ENCODE assay signal across 15 mouse cellular contexts in the genomic region with DNA sequence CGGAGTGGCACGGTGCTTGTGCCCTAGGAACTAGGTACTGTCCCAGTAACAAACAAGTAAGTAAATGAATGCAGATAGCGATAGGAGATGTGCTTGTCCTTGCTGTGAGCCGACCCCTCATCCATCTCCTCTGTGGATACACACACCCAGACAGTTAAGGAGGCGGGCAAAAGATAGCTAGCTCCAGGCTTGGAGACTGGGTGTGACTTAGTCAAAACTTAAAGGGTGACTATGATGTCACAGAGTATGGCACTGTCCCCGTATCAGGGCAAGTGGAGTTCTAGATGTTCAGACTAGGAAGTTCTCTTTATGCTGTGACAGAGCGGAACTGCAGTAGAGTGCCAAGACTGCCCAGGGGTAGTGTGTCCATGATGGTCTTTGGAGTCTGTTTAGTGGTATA.
"Had no signal": no experiment of that assay in that cellular context is flagged by ENCODE, and none has a peak within 500 bp of the region (broad histone marks: within the 10 kb centered on the region; RNA-seq: fewer than 3 reads in every experiment).

No protein-coding gene starts in this region.

- DNase-seq: kidney, adult 2 months; kidney, postnatal 25 days; layer of hippocampus, adult 9-11 months; lung, postnatal 10 days; lung, postnatal 4 days; midbrain, embryonic 14.5 days; right cerebral cortex, postnatal 4 days; thymus, adult 18-20 months had no signal

- H3K4me2 ChIP-seq: lung, embryonic 15.5 days; midbrain, embryonic 11.5 days had no signal

- H3K4me3 ChIP-seq: layer of hippocampus, adult 2 months; lung, embryonic 15.5 days; megakaryocyte, embryonic 14.5 days had no signal

- H3K36me3 ChIP-seq: lung, embryonic 15.5 days had no signal

- H3K9ac ChIP-seq: lung, embryonic 15.5 days had no signal

- H3K4me1 ChIP-seq: lung, embryonic 15.5 days had no signal

- ATAC-seq: intestine, postnatal 0 days had no signal

- H3K27me3 ChIP-seq: lung, embryonic 15.5 days had no signal

- H3K9me3 ChIP-seq: lung, embryonic 15.5 days had no signal

- H3K27ac ChIP-seq: kidney, postnatal 0 days; layer of hippocampus, adult 2 months; lung, embryonic 15.5 days; stomach, postnatal 0 days had no signal
